Mouse (Mus musculus) cerebellum, adult 2 months (tissue): ENCODE data around the gene Rab5c. TPM values are rescaled to one million over a fixed set of nuclear protein-coding genes. Genes with fewer than 3 reads are reported as not detected.

Source experiments
- DNase-seq, 2 experiments: peaks; one replicate each; pipeline ENCODE4 v3.0.0; 2021
- H3K27ac ChIP-seq: fragments of 200-500 bp; 2 replicates; pipeline ENCODE4 v1.5.1; 2012; ENCODE audit warnings: low read length, control low read depth, inconsistent platforms; ENCODE audit not compliant: insufficient read depth
- H3K27me3 ChIP-seq: fragments of 200-500 bp; 2 replicates; pipeline ENCODE4 v1.6.1; 2012; ENCODE audit warnings: inconsistent platforms, mild to moderate bottlenecking, low read length, moderate library complexity; ENCODE audit not compliant: control insufficient read depth, insufficient read depth
- H3K4me1 ChIP-seq: fragments of 200-500 bp; 2 replicates; pipeline ENCODE4 v1.6.1; 2011; ENCODE audit warnings: low read length; ENCODE audit not compliant: control insufficient read depth, insufficient read depth
- H3K4me3 ChIP-seq: fragments of 200-500 bp; replicated peaks from 2 replicates; pipeline ENCODE3; 2011; ENCODE audit warnings: mild to moderate bottlenecking, low read depth, low read length, control low read depth; ENCODE audit not compliant: insufficient read depth
- CTCF ChIP-seq: fragments of 200-500 bp; IDR thresholded peaks from 2 replicates; pipeline ENCODE4 v1.5.1; 2011; ENCODE audit warnings: low read depth, mild to moderate bottlenecking, control low read depth, low read length, moderate library complexity, borderline replicate concordance; ENCODE audit not compliant: insufficient read depth
- POLR2A ChIP-seq: fragments of 200-500 bp; IDR thresholded peaks from 2 replicates; pipeline ENCODE4 v1.6.1; 2011; ENCODE audit warnings: low read length, control low read depth, borderline replicate concordance; ENCODE audit not compliant: insufficient read depth
- WGBS: fragments of 180-500 bp; shearing (Covaris S2); methylation state at CpG from one replicate; pipeline ENCODE4 v1.1.7; 2018; 5-methylcytosine and 5-hydroxymethylcytosine counted together
- polyA plus RNA-seq: library from polyadenylated mRNA; depleted of rRNA; stranded (reverse); fragments of >200 nt; gene quantifications from 2 replicates; pipeline ENCODE4 v1.2.3, GENCODE M21; 2012; rRNA removed

The Rab5c gene
- 186 and 187 TPM in 2 replicates for polyA plus RNA-seq

GRCm38 (mm10) chr11:100738066-100738604 lies at the start of gene Rab5c:
Rab5c (minus strand) TSS chr11:100738215.
- Histone ChIP-seq H3K4me3 (peak within 1 kb of the TSS; percentile 86), H3K27me3 (no peaks in the 10 kb centered on the region), H3K4me1 (peaks cover 7% of the 10 kb centered on the region), H3K27ac (peak within 1 kb of the TSS; percentile 58)
- TF ChIP-seq POLR2A (peak; percentile 86), CTCF (no peak)
- WGBS: under 1% methylated on average over 39 of the region's 39 CpGs
- DNase-seq: peak; percentile 98 to 100

- no peaks in the 10 kb centered on the region for H3K27me3 ChIP-seq
- 39% methylated on average over 2 of the region's 2 CpGs for WGBS
- H3K27ac ChIP-seq: no peak overlapping the region
- peak in 1 of 2 experiments; percentile 71 for DNase-seq
- TF ChIP-seq CTCF (no peak), POLR2A (no peak)
- H3K4me3 ChIP-seq: no peak overlapping the region
- H3K4me1 ChIP-seq: peaks cover 5% of the 10 kb centered on the region
Observed at GRCm38 (mm10) chr11:100785774-100786173, 47.8 kb upstream of the Rab5c start.

GRCm38 (mm10) chr11:100784286-100784685 lies 46.3 kb upstream of the Rab5c start:
- no peak overlapping the region for H3K4me3 ChIP-seq
- WGBS: 27% methylated on average over 8 of the region's 8 CpGs
- TF ChIP-seq POLR2A (no peak), CTCF (no peak)
- H3K27me3 ChIP-seq: no peaks in the 10 kb centered on the region
- H3K27ac ChIP-seq: no peak overlapping the region
- DNase-seq: peak; percentile 57 to 62
- peaks cover 5% of the 10 kb centered on the region for H3K4me1 ChIP-seq

- no peak for DNase-seq
- Histone ChIP-seq H3K4me3 (no peak overlapping the region), H3K27ac (no peak overlapping the region), H3K4me1 (peaks cover 5% of the 10 kb centered on the region), H3K27me3 (no peaks in the 10 kb centered on the region)
- TF ChIP-seq POLR2A (no peak), CTCF (no peak)
- 91% methylated on average over 13 of the region's 13 CpGs for WGBS
Observed at GRCm38 (mm10) chr11:100782568-100782967, 44.6 kb upstream of the Rab5c start.

- WGBS: 88% methylated on average over 15 of the region's 15 CpGs
- Histone ChIP-seq H3K4me1 (peaks cover 5% of the 10 kb centered on the region), H3K27ac (no peak overlapping the region), H3K27me3 (no peaks in the 10 kb centered on the region), H3K4me3 (no peak overlapping the region)
- TF ChIP-seq POLR2A (no peak), CTCF (no peak)
- DNase-seq: no peak
Observed at GRCm38 (mm10) chr11:100781763-100782475, 43.9 kb upstream of the Rab5c start.

- no peaks in the 10 kb centered on the region for H3K27me3 ChIP-seq
- DNase-seq: no peak
- no peak overlapping the region for H3K4me3 ChIP-seq
- no peak for TF ChIP-seq CTCF
- no peak for TF ChIP-seq POLR2A
- H3K27ac ChIP-seq: no peak overlapping the region
- WGBS: 74% methylated on average over 8 of the region's 8 CpGs
- H3K4me1 ChIP-seq: no peaks in the 10 kb centered on the region; the same call in 1 of the 2 replicates
Observed at GRCm38 (mm10) chr11:100780247-100780646, 42.2 kb upstream of the Rab5c start.

GRCm38 (mm10) chr11:100778069-100778468 lies 40.1 kb upstream of the Rab5c start:
- WGBS: 84% methylated on average over 3 of the region's 3 CpGs

GRCm38 (mm10) chr11:100775921-100776320 lies 37.9 kb upstream of the Rab5c start:
- no peak for DNase-seq
- no peak for TF ChIP-seq CTCF
- WGBS: 62% methylated on average over 10 of the region's 10 CpGs
- Histone ChIP-seq H3K27me3 (no peaks in the 10 kb centered on the region), H3K27ac (no peak overlapping the region), H3K4me3 (no peak overlapping the region), H3K4me1 (no peaks in the 10 kb centered on the region)

More at GRCm38 (mm10) chr11:100778069-100778468, 40.1 kb upstream of the Rab5c start:
- TF ChIP-seq POLR2A: no peak
- no peak for TF ChIP-seq CTCF
- no peak for DNase-seq
- no peaks in the 10 kb centered on the region for H3K4me1 ChIP-seq
- H3K4me3 ChIP-seq: no peak overlapping the region
- H3K27ac ChIP-seq: no peak overlapping the region
- H3K27me3 ChIP-seq: no peaks in the 10 kb centered on the region
